Mouse (Mus musculus): ENCODE measurements around the gene Prdm16. TPM values are rescaled to one million over a fixed set of nuclear protein-coding genes. Genes with fewer than 3 reads are reported as not detected.

Prdm16 gene
- total and polyA plus RNA-seq, 3 experiments = not detected

DNA sequence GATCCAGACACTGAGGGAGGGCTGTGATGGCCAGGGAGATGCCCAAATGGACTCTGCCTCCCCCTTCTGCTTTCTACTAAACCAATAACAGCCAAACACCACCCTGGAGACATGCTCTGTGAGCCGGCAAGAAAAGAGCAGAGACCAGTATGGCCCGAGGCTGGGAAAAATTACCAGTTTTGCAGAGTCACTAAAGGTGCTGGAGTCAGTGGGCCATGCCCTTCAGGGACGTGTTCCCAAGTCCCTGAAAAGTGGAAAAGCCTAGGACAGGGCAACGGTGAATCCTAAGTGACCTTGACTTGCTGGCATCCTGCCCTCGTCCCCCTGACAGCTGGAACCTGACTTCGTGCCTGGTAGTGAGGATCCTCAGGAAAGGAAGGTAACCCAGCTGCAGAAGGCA lies 5.8 kb upstream of the Prdm16 start:
- Histone ChIP-seq H3K4me2 (ENCODE audit: insufficient read depth, low read depth, poor library complexity, severe bottlenecking) (no peak overlapping the region), H3K9ac (ENCODE audit: insufficient read depth, low read depth) (no peak overlapping the region), H3K27me3 (replicated peaks) (no peaks in the 10 kb centered on the region), H3K4me1 (ENCODE audit: control insufficient read depth in 1 of 2, insufficient read depth in 2 of 2) (no peaks in the 10 kb centered on the region), H3K79me2 (replicated peaks; ENCODE audit: control insufficient read depth, extremely low read depth, insufficient read depth, poor library complexity, severe bottlenecking) (no peaks in the 10 kb centered on the region), H3K4me3 (replicated peaks in 1 of 3; ENCODE audit: low read depth in 2 of 3, low read length in 2 of 3, poor library complexity in 1 of 3) (no peak overlapping the region), H3K9me3 (replicated peaks; ENCODE audit: low read length) (peaks cover 90% of the 10 kb centered on the region), H3K27ac (ENCODE audit: insufficient read depth, low read depth) (no peak overlapping the region), H3K36me3 (replicated peaks in 1 of 2; ENCODE audit: control insufficient read depth in 1 of 2, insufficient read depth in 1 of 2, low read length in 1 of 2) (no peaks in the 10 kb centered on the region)
- dilution Hi-C loops (cut with MboI; ENCODE audit: extremely low pct_ligation_motif_present, extremely low pct_unique_long_range_greater_than_20kb, low sequenced_read_pairs) = no loop called here
- DNase-seq (ENCODE audit: extremely low read depth) = no peak
- in situ Hi-C loops (cut with MboI; ENCODE audit: low pct_ligation_motif_present, low pct_unique_long_range_greater_than_20kb, low sequenced_read_pairs) = no loop called here
- TF ChIP-seq BHLHE40 (IDR thresholded peaks at IDR 0.05; ENCODE audit: low read depth, low read length) = no peak
- no peak for TF ChIP-seq TCF12 (IDR thresholded peaks at IDR 0.05; ENCODE audit: low read depth, low read length)
- TF ChIP-seq UBTF (IDR thresholded peaks at IDR 0.05; ENCODE audit: low read depth, low read length) = no peak

DNA sequence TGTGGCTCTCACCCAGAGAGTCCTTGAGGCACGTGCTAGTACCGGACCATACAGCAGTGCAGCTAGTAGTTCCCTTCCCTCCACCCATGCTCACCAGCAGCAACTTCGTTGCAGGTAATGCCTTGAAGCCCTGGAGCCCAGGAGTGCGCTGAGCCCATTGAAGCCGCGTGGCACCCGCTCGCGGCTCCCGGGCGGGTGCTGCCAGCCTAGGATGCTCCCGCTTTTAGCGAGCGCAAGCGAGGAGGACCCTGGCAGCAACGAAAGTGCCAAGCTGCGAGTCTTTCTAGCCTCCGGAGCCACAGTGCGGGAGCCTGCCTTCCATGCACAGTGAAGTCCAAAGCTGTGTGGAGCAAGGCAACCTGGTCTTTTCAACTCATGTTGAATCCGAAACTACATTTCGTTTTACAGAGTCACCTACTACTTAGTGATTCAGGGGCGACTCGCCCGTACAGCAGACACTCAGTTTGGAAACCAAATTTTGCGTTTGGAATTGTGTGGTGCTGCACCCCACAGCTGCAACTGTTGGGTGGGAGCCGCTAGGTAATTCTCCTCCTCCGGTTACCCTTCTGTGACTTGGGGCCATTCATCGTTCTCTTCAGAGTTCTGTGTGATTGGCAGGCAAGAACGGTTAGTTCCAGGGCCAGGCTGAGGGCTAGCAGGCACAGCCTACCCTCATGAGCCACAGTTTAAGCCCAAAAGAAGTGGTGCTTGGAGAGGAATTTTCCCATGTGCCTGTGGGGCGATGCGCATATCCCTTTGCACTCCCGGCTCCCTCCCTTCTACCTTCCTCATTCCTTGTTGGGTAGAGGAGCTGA lies 4.8 kb upstream of the Prdm16 start:
- Histone ChIP-seq H3K4me1 (ENCODE audit: control insufficient read depth in 1 of 2, insufficient read depth in 2 of 2) (no peaks in the 10 kb centered on the region), H3K9ac (ENCODE audit: insufficient read depth, low read depth) (no peak overlapping the region), H3K4me2 (ENCODE audit: insufficient read depth, low read depth, poor library complexity, severe bottlenecking) (no peak overlapping the region), H3K27ac (ENCODE audit: insufficient read depth, low read depth) (no peak overlapping the region), H3K79me2 (replicated peaks; ENCODE audit: control insufficient read depth, extremely low read depth, insufficient read depth, poor library complexity, severe bottlenecking) (no peaks in the 10 kb centered on the region), H3K9me3 (replicated peaks; ENCODE audit: low read length) (peaks cover 88% of the 10 kb centered on the region), H3K4me3 (replicated peaks in 1 of 3; ENCODE audit: low read depth in 2 of 3, low read length in 2 of 3, poor library complexity in 1 of 3) (no peak overlapping the region), H3K36me3 (replicated peaks in 1 of 2; ENCODE audit: control insufficient read depth in 1 of 2, insufficient read depth in 1 of 2, low read length in 1 of 2) (no peaks in the 10 kb centered on the region), H3K27me3 (replicated peaks) (no peaks in the 10 kb centered on the region)
- no peak for DNase-seq (ENCODE audit: extremely low read depth)
- in situ Hi-C loops (cut with MboI; ENCODE audit: low pct_ligation_motif_present, low pct_unique_long_range_greater_than_20kb, low sequenced_read_pairs) = no loop called here
- TF ChIP-seq ZC3H11A (IDR thresholded peaks at IDR 0.05; ENCODE audit: low read depth, low read length) = no peak
- no peak for TF ChIP-seq KAT2A (IDR thresholded peaks at IDR 0.05; ENCODE audit: insufficient replicate concordance, low read length)
- TF ChIP-seq POLR2AphosphoS2 (IDR thresholded peaks at IDR 0.05; ENCODE audit: low read depth, low read length) = no peak
- TF ChIP-seq ZKSCAN1 (IDR thresholded peaks at IDR 0.05; ENCODE audit: borderline replicate concordance, low read depth, low read length) = no peak
- TF ChIP-seq ZNF384 (IDR thresholded peaks at IDR 0.05; ENCODE audit: low read depth, low read length) = no peak
- no peak for TF ChIP-seq CHD1 (IDR thresholded peaks at IDR 0.05; ENCODE audit: low read depth, low read length)
- TF ChIP-seq GABPA (IDR thresholded peaks at IDR 0.05; ENCODE audit: insufficient replicate concordance, low read depth, low read length) = no peak
- TF ChIP-seq HCFC1 (IDR thresholded peaks at IDR 0.05; ENCODE audit: low read depth, low read length) = no peak
- no peak for TF ChIP-seq MAZ (IDR thresholded peaks at IDR 0.05; ENCODE audit: low read depth, low read length)
- no peak for TF ChIP-seq USF2 (conservative IDR thresholded peaks at IDR 0.05; ENCODE audit: low read depth, low read length)
- TF ChIP-seq USF1 (IDR thresholded peaks at IDR 0.05; ENCODE audit: low read depth, low read length) = no peak
- TF ChIP-seq TCF12 (IDR thresholded peaks at IDR 0.05; ENCODE audit: low read depth, low read length) = no peak
- dilution Hi-C loops (cut with MboI; ENCODE audit: extremely low pct_ligation_motif_present, extremely low pct_unique_long_range_greater_than_20kb, low sequenced_read_pairs) = no loop called here
